Mouse (Mus musculus) spleen, adult 2 months (tissue): ENCODE data around the gene Ints6l.

Experiments used
- CTCF ChIP-seq: fragments of 200-500 bp; IDR thresholded peaks from 2 replicates; pipeline ENCODE4 v1.5.1; 2011; ENCODE audit warnings: mild to moderate bottlenecking, inconsistent platforms; ENCODE audit not compliant: insufficient read depth, insufficient read length, insufficient replicate concordance; ENCODE audit errors: extremely low read depth
- POLR2A ChIP-seq: fragments of 200-500 bp; IDR thresholded peaks from 2 replicates; pipeline ENCODE4 v1.6.1; 2011; ENCODE audit warnings: low read depth, low read length, inconsistent platforms

GRCm38 (mm10) chrX:56417541-56417940 is 37.1 kb upstream of the Ints6l start:
- TF ChIP-seq POLR2A (no peak), CTCF (no peak)
